Mouse (Mus musculus) liver, postnatal 0 days (tissue): Measurements from ENCODE around the gene Fam3c. TPM values are rescaled to one million over a fixed set of nuclear protein-coding genes. Genes with fewer than 3 reads are reported as not detected.

Source experiments
- ATAC-seq: fragments of 200-750 bp; cut with Nextera tagmentation; 2 replicates; pipeline ENCODE4 v1.8.0; 2017; ENCODE audit warnings: mild to moderate bottlenecking, moderate library complexity
- DNase-seq: peaks from one replicate; pipeline ENCODE4 v3.0.0-alpha.2; 2016
- H3K27ac ChIP-seq: fragments of 300-500 bp; sonication (generic); 2 replicates; pipeline ENCODE4 v1.5.1; 2014; ENCODE audit warnings: antibody characterized with exemption, moderate library complexity, mild to moderate bottlenecking, low read depth
- H3K27me3 ChIP-seq: fragments of 300-500 bp; sonication (generic); 2 replicates; pipeline ENCODE4 v1.6.1; 2014; ENCODE audit warnings: low read length, control low read depth, mixed read lengths; ENCODE audit not compliant: insufficient read depth
- H3K36me3 ChIP-seq: fragments of 300-500 bp; sonication (generic); replicated peaks from 2 replicates; pipeline ENCODE4 v1.6.1; 2014; ENCODE audit warnings: mild to moderate bottlenecking, control low read depth, low read length, moderate library complexity, mixed read lengths; ENCODE audit not compliant: insufficient read depth
- H3K4me1 ChIP-seq: fragments of 300-500 bp; sonication (generic); 2 replicates; pipeline ENCODE4 v1.6.1; 2014; ENCODE audit warnings: antibody characterized with exemption, mild to moderate bottlenecking, control low read depth; ENCODE audit not compliant: insufficient read depth
- H3K4me2 ChIP-seq: fragments of 300-500 bp; sonication (generic); 2 replicates; pipeline ENCODE4 v1.6.1; 2014; ENCODE audit warnings: low read depth, mild to moderate bottlenecking, low read length, moderate library complexity, mixed read lengths
- H3K4me3 ChIP-seq: fragments of 300-500 bp; sonication (generic); 2 replicates; pipeline ENCODE4 v1.5.1; 2014; ENCODE audit warnings: low read depth, low read length
- H3K9ac ChIP-seq: fragments of 300-500 bp; sonication (generic); replicated peaks from 2 replicates; pipeline ENCODE4 v1.6.1; 2014; ENCODE audit warnings: mild to moderate bottlenecking, moderate library complexity
- H3K9me3 ChIP-seq: fragments of 300-500 bp; sonication (generic); 2 replicates; pipeline ENCODE4 v1.6.1; 2016; ENCODE audit warnings: mild to moderate bottlenecking, control low read depth, low read length, mixed read lengths
- CTCF ChIP-seq: sonication (generic); IDR thresholded peaks from 2 replicates; pipeline ENCODE4 v1.5.1; 2016; ENCODE audit warnings: antibody characterized with exemption, low read depth
- EP300 ChIP-seq: IDR thresholded peaks from 2 replicates; pipeline ENCODE4 v1.6.1; 2016; ENCODE audit warnings: antibody characterized with exemption, low read depth, mild to moderate bottlenecking
- WGBS: fragments of 180-500 bp; shearing (Covaris S2); extraction: QIAGEN DNeasy Blood & Tissue Kit; methylation state at CpG from one replicate; pipeline ENCODE4 v1.1.7; 2014; ENCODE audit not compliant: insufficient replicate concordance; 5-methylcytosine and 5-hydroxymethylcytosine counted together
- polyA plus RNA-seq: library from polyadenylated mRNA; unstranded; fragments of >200 nt; fragmentation: Nextera tagmentation; extraction: Ambion mirVana; gene quantifications from 2 replicates; pipeline ENCODE4 v1.2.1, GENCODE M21; 2015

The Fam3c gene
- polyA plus RNA-seq, 1 experiment from 2014 or later, result 32.6 TPM

GRCm38 (mm10) chr6:22378462-22378861, 22.4 kb upstream of the Fam3c start:
- DNase-seq, result no peak
- peak; percentile 53; the same call in 1 of the 2 replicates for ATAC-seq
- no peak overlapping the region for H3K4me2 ChIP-seq

GRCm38 (mm10) chr6:22374791-22375190, 18.7 kb upstream of the Fam3c start:
- Histone ChIP-seq H3K36me3 (no peaks in the 10 kb centered on the region), H3K27ac (no peak overlapping the region), H3K9ac (no peak overlapping the region), H3K4me3 (no peak overlapping the region), H3K4me2 (no peak overlapping the region), H3K4me1 (no peaks in the 10 kb centered on the region), H3K9me3 (no peaks in the 10 kb centered on the region), H3K27me3 (no peaks in the 10 kb centered on the region)
- TF ChIP-seq EP300 (no peak), CTCF (no peak)
- no peak for DNase-seq
- ATAC-seq, result no peak
- 80% methylated on average over 3 of the region's 3 CpGs for WGBS

More at GRCm38 (mm10) chr6:22378462-22378861, 22.4 kb upstream of the Fam3c start:
- TF ChIP-seq CTCF (no peak), EP300 (no peak)
- no peak overlapping the region for H3K9ac ChIP-seq
- H3K27ac ChIP-seq, result no peak overlapping the region
- H3K9me3 ChIP-seq, result no peaks in the 10 kb centered on the region
- H3K36me3 ChIP-seq, result no peaks in the 10 kb centered on the region
- no peaks in the 10 kb centered on the region for H3K4me1 ChIP-seq
- 44% methylated on average over 5 of the region's 5 CpGs for WGBS
- H3K4me3 ChIP-seq, result no peak overlapping the region
- no peaks in the 10 kb centered on the region for H3K27me3 ChIP-seq

GRCm38 (mm10) chr6:22373476-22373875, 17.4 kb upstream of the Fam3c start:
- Histone ChIP-seq H3K27ac (no peak overlapping the region), H3K27me3 (no peaks in the 10 kb centered on the region), H3K4me1 (no peaks in the 10 kb centered on the region), H3K9me3 (no peaks in the 10 kb centered on the region), H3K4me2 (no peak overlapping the region), H3K9ac (no peak overlapping the region), H3K4me3 (no peak overlapping the region), H3K36me3 (no peaks in the 10 kb centered on the region)
- TF ChIP-seq CTCF, result no peak
- TF ChIP-seq EP300, result no peak
- WGBS, result 75% methylated on average over 2 of the region's 2 CpGs
- DNase-seq (no peak), ATAC-seq (no peak)

GRCm38 (mm10) chr6:22366977-22367376, 10.9 kb upstream of the Fam3c start:
- no peak for ATAC-seq
- no peak for TF ChIP-seq CTCF
- TF ChIP-seq EP300, result no peak
- H3K36me3 ChIP-seq, result no peaks in the 10 kb centered on the region
- no peaks in the 10 kb centered on the region for H3K9me3 ChIP-seq
- no peak for DNase-seq
- no peak overlapping the region for H3K4me3 ChIP-seq
- no peak overlapping the region for H3K9ac ChIP-seq
- H3K4me2 ChIP-seq, result no peak overlapping the region
- no peaks in the 10 kb centered on the region for H3K27me3 ChIP-seq
- no peaks in the 10 kb centered on the region for H3K4me1 ChIP-seq
- H3K27ac ChIP-seq, result no peak overlapping the region
- WGBS, result 41% methylated on average over 2 of the region's 2 CpGs

- Histone ChIP-seq H3K36me3 (no peaks in the 10 kb centered on the region), H3K27me3 (no peaks in the 10 kb centered on the region), H3K9me3 (no peaks in the 10 kb centered on the region), H3K4me3 (no peak overlapping the region), H3K9ac (no peak overlapping the region), H3K4me2 (no peak overlapping the region), H3K27ac (no peak overlapping the region), H3K4me1 (peaks cover 3% of the 10 kb centered on the region)
- DNase-seq (no peak), ATAC-seq (no peak; the same call in 1 of the 2 replicates)
- 61% methylated on average over 3 of the region's 3 CpGs for WGBS
- TF ChIP-seq CTCF (peak; percentile 34), EP300 (no peak)
These were observed 7.5 kb upstream of the Fam3c start for GRCm38 (mm10) chr6:22363590-22363989.

- ATAC-seq, result no peak
- H3K27ac ChIP-seq, result no peak overlapping the region
These were observed 5.9 kb upstream of the Fam3c start for GRCm38 (mm10) chr6:22361941-22362340.

DNA sequence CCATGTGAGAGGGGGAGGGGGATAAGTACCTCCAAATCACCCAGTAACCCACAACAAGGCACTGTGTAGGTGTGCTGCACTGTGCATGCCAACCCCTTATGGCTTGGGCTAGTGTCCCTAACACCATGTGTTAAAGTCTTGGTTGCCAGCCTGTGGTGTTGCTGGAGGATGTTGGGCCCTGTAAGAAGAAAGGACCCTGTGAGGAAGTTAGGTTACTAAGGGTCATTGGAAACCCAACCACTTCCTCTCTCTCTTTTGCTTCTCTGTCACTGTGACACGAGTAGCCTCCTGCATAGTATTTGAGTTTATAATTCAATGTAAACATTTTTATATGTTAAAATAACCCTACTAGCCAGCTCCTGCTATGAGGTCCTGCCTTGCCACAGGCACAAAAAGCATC, 3.0 kb upstream of the Fam3c start:
- H3K4me3 ChIP-seq, result no peak overlapping the region
- DNase-seq (no peak), ATAC-seq (no peak)
- 19% methylated on average over 1 of the region's 1 CpGs for WGBS
- TF ChIP-seq EP300 (no peak), CTCF (no peak)
- no peaks in the 10 kb centered on the region for H3K36me3 ChIP-seq
- 0 out of 2 replicates have a peak, but pooled peaks cover 3% of the 10 kb centered on the region for H3K9me3 ChIP-seq
- no peak overlapping the region for H3K4me2 ChIP-seq
- peaks cover 17% of the 10 kb centered on the region for H3K4me1 ChIP-seq
- H3K9ac ChIP-seq, result no peak overlapping the region
- H3K27me3 ChIP-seq, result no peaks in the 10 kb centered on the region
- H3K27ac ChIP-seq, result no peak overlapping the region

More at GRCm38 (mm10) chr6:22361941-22362340, 5.9 kb upstream of the Fam3c start:
- WGBS, result 51% methylated on average over 3 of the region's 3 CpGs
- TF ChIP-seq CTCF (no peak), EP300 (no peak)
- Histone ChIP-seq H3K4me2 (no peak overlapping the region), H3K4me1 (peaks cover 3% of the 10 kb centered on the region), H3K9me3 (0 out of 2 replicates have a peak, but pooled peaks cover 3% of the 10 kb centered on the region), H3K4me3 (no peak overlapping the region), H3K9ac (no peak overlapping the region), H3K27me3 (no peaks in the 10 kb centered on the region), H3K36me3 (no peaks in the 10 kb centered on the region)
- DNase-seq, result no peak
